Mouse (Mus musculus) hindbrain, embryonic 10.5 days (tissue): ENCODE results near the gene Wdfy2. TPM values are rescaled to one million over a fixed set of nuclear protein-coding genes. Genes with fewer than 3 reads are reported as not detected.

Experiments used
- DNase-seq: peaks from one replicate; pipeline ENCODE4 v3.0.0-alpha.2; 2017; ENCODE audit warnings: low spot score
- H3K27ac ChIP-seq: fragments of 300-500 bp; sonication (generic); 2 replicates; pipeline ENCODE4 v1.5.1; 2016; ENCODE audit warnings: mild to moderate bottlenecking, moderate library complexity
- H3K27me3 ChIP-seq: fragments of 300-500 bp; sonication (generic); 2 replicates; pipeline ENCODE4 v1.6.1; 2016; ENCODE audit warnings: mild to moderate bottlenecking; ENCODE audit not compliant: poor library complexity, insufficient read depth, severe bottlenecking
- H3K36me3 ChIP-seq: fragments of 300-500 bp; sonication (generic); 2 replicates; pipeline ENCODE4 v1.6.1; 2016; ENCODE audit warnings: mild to moderate bottlenecking, moderate library complexity
- H3K4me1 ChIP-seq: fragments of 300-500 bp; sonication (generic); replicated peaks from 2 replicates; pipeline ENCODE4 v1.6.1; 2016; ENCODE audit warnings: mild to moderate bottlenecking
- H3K4me3 ChIP-seq: fragments of 300-500 bp; sonication (generic); 2 replicates; pipeline ENCODE4 v1.5.1; 2016; ENCODE audit warnings: mild to moderate bottlenecking, moderate library complexity
- H3K9me3 ChIP-seq: fragments of 300-500 bp; sonication (generic); 2 replicates; pipeline ENCODE4 v1.6.1; 2016; ENCODE audit warnings: mild to moderate bottlenecking, moderate library complexity
- WGBS: fragments of 180-500 bp; shearing (Covaris S2); methylation state at CpG from one replicate; pipeline ENCODE4 v1.1.7; 2016; 5-methylcytosine and 5-hydroxymethylcytosine counted together
- polyA plus RNA-seq: library from polyadenylated mRNA; unstranded; fragments of >200 nt; fragmentation: Nextera tagmentation; extraction: Ambion mirVana; gene quantifications from 2 replicates; pipeline ENCODE4 v1.2.1, GENCODE M21; 2016

The Wdfy2 gene
- 12.9 and 14.2 TPM in 2 replicates for polyA plus RNA-seq

- no peaks in the 10 kb centered on the region for H3K9me3 ChIP-seq
- DNase-seq = no peak
- H3K27me3 ChIP-seq = no peaks in the 10 kb centered on the region
- peaks cover 16% of the 10 kb centered on the region for H3K36me3 ChIP-seq
- peaks cover 34% of the 10 kb centered on the region for H3K4me1 ChIP-seq
- H3K27ac ChIP-seq = peak within 1 kb of the TSS; percentile 89
- H3K4me3 ChIP-seq = peak within 1 kb of the TSS; percentile 90
- WGBS = under 1% methylated on average over 49 of the region's 49 CpGs
Measured at GRCm38 (mm10) chr14:62837641-62838252, at the start of gene Wdfy2. Gene Wdfy2 (plus strand): TSS chr14:62837678.

- Histone ChIP-seq H3K27ac (no peak overlapping the region), H3K36me3 (no peaks in the 10 kb centered on the region), H3K4me1 (no peaks in the 10 kb centered on the region; the same call in 1 of the 2 replicates), H3K27me3 (no peaks in the 10 kb centered on the region), H3K4me3 (no peak overlapping the region), H3K9me3 (no peaks in the 10 kb centered on the region)
- WGBS = 59% methylated on average over 4 of the region's 4 CpGs
- no peak for DNase-seq
Measured at GRCm38 (mm10) chr14:62789282-62789681, 48.2 kb upstream of the Wdfy2 start.

- no peaks in the 10 kb centered on the region for H3K27me3 ChIP-seq
Measured at GRCm38 (mm10) chr14:62795719-62796118, 41.8 kb upstream of the Wdfy2 start.

GRCm38 (mm10) chr14:62798608-62799101, 38.8 kb upstream of the Wdfy2 start:
- peaks cover 17% of the 10 kb centered on the region for H3K4me1 ChIP-seq
- peak overlapping the region; percentile 30 for H3K4me3 ChIP-seq
- peak; percentile 45 for DNase-seq
- H3K27me3 ChIP-seq = no peaks in the 10 kb centered on the region
- WGBS = 2% methylated on average over 4 of the region's 4 CpGs
- H3K27ac ChIP-seq = no peak overlapping the region
- no peaks in the 10 kb centered on the region for H3K9me3 ChIP-seq
- H3K36me3 ChIP-seq = no peaks in the 10 kb centered on the region

More at GRCm38 (mm10) chr14:62795719-62796118, 41.8 kb upstream of the Wdfy2 start:
- no peak for DNase-seq
- Histone ChIP-seq H3K4me3 (no peak overlapping the region), H3K9me3 (no peaks in the 10 kb centered on the region), H3K36me3 (no peaks in the 10 kb centered on the region), H3K27ac (no peak overlapping the region), H3K4me1 (peaks cover 13% of the 10 kb centered on the region)
- whole genome bisulfite sequencing = 83% methylated on average over 7 of the region's 7 CpGs

- DNase-seq = no peak
- H3K27ac ChIP-seq = no peak overlapping the region
- H3K9me3 ChIP-seq = no peaks in the 10 kb centered on the region
- peaks cover 17% of the 10 kb centered on the region for H3K4me1 ChIP-seq
- no peaks in the 10 kb centered on the region for H3K27me3 ChIP-seq
- no peaks in the 10 kb centered on the region for H3K36me3 ChIP-seq
- 77% methylated on average over 3 of the region's 3 CpGs for WGBS
- H3K4me3 ChIP-seq = no peak overlapping the region
Measured at GRCm38 (mm10) chr14:62800791-62801190, 36.7 kb upstream of the Wdfy2 start.

DNA sequence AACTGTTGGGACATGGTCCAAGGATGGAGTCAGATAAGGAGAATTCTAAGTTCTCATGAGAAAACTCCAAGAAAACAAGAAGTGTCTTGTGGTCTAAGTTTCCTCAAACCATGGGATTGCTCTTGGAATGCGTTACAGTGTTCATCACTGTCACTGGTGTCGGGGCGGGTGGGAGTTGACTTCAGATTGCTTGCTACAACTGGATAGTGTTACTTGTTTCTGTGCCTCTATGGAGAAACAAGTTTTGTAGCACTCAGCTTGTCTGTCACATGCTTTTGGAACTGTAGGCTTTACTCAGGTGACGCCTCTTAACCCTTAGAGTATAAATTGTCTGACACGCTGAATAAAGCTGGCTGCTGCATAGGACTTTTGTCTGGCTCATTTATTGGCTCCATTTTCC, 34.3 kb upstream of the Wdfy2 start:
- Histone ChIP-seq H3K27ac (no peak overlapping the region), H3K36me3 (no peaks in the 10 kb centered on the region), H3K27me3 (no peaks in the 10 kb centered on the region), H3K4me3 (no peak overlapping the region), H3K4me1 (peaks cover 14% of the 10 kb centered on the region), H3K9me3 (no peaks in the 10 kb centered on the region)
- 80% methylated on average over 5 of the region's 5 CpGs for WGBS
- DNase-seq = no peak

GRCm38 (mm10) chr14:62806921-62807320, 30.6 kb upstream of the Wdfy2 start:
- H3K27ac ChIP-seq = no peak overlapping the region
- peaks cover 8% of the 10 kb centered on the region for H3K4me1 ChIP-seq
- 65% methylated on average over 3 of the region's 3 CpGs for WGBS
- no peak overlapping the region for H3K4me3 ChIP-seq
- no peaks in the 10 kb centered on the region for H3K27me3 ChIP-seq
- no peaks in the 10 kb centered on the region for H3K36me3 ChIP-seq
- no peaks in the 10 kb centered on the region for H3K9me3 ChIP-seq
- no peak for DNase-seq

DNA sequence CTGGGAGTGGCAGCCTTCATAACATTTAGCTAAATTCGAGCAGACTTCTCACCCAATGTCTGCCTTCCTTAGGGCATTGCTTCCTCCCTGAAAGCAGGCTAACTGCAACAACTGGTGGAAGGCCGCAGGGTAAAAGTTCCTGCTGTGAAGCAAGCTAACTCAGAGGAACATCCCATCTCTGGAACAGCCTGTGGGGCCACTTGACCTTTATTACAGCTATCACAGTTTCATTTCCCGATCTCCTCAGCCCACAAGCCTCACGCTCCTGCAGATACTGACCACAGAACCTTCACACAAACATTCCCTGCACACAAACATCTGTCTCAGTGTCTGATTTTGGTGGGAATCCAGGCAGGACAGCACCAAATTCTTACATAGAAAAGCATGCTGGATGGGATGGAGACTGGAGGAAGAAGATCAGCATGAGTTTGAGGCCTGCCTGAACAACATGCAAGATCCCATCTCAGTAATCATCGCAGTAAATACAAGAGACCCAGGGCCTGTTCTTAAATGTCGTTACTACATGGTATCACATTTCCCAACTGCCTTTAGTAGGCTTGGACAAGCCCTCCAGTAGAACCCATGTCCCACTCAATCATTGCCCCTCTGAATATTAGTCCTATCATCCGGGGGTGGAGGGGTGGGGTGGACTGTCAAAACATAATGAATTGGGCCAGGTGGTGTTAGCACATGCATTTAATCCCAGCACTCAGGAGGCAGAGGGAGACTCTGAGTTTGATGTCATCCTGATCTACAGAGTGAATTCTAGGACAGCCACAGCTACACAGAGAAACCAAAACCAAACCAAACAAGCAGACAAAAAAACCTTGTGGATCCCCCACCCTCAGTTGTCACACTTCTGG, 28.6 kb upstream of the Wdfy2 start:
- H3K4me1 ChIP-seq = 0 out of 2 replicates have a peak, but pooled peaks cover 4% of the 10 kb centered on the region
- H3K9me3 ChIP-seq = no peaks in the 10 kb centered on the region
- H3K4me3 ChIP-seq = no peak overlapping the region
- no peak for DNase-seq
- no peaks in the 10 kb centered on the region for H3K36me3 ChIP-seq
- WGBS = 68% methylated on average over 7 of the region's 7 CpGs
- H3K27me3 ChIP-seq = no peaks in the 10 kb centered on the region
- no peak overlapping the region for H3K27ac ChIP-seq

- 65% methylated on average over 5 of the region's 5 CpGs for WGBS
- no peaks in the 10 kb centered on the region for H3K4me1 ChIP-seq
- H3K36me3 ChIP-seq = no peaks in the 10 kb centered on the region
- no peak overlapping the region for H3K27ac ChIP-seq
- no peak overlapping the region for H3K4me3 ChIP-seq
- DNase-seq = no peak
- H3K27me3 ChIP-seq = no peaks in the 10 kb centered on the region
- no peaks in the 10 kb centered on the region for H3K9me3 ChIP-seq
Measured at GRCm38 (mm10) chr14:62812765-62813164, 24.7 kb upstream of the Wdfy2 start.

GRCm38 (mm10) chr14:62814567-62814966, 22.9 kb upstream of the Wdfy2 start:
- Histone ChIP-seq H3K4me3 (no peak overlapping the region), H3K27ac (no peak overlapping the region)

DNA sequence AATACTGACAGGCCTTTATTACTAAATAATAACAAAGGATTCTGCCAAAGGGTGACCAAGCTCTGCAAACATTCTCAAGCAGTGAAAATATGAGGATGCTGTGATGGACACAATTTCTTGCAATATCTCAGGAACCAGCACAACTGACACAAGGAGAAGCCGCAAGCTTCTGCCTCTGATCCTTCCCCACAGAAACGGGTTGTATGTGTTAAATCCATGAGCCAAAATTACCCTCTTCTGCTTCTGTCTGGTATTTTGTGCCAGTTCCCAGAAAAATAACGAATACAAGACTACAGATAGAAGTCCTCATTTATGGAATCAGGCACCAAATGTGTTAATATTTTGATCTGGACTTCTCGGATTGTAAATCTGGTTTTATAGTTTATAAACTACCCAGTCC, 20.7 kb upstream of the Wdfy2 start:
- Histone ChIP-seq H3K27ac (no peak overlapping the region), H3K9me3 (no peaks in the 10 kb centered on the region), H3K4me3 (no peak overlapping the region), H3K36me3 (no peaks in the 10 kb centered on the region), H3K4me1 (no peaks in the 10 kb centered on the region), H3K27me3 (no peaks in the 10 kb centered on the region)
- no peak for DNase-seq
- 89% methylated on average over 4 of the region's 4 CpGs for WGBS

More at GRCm38 (mm10) chr14:62814567-62814966, 22.9 kb upstream of the Wdfy2 start:
- H3K9me3 ChIP-seq = no peaks in the 10 kb centered on the region
- no peaks in the 10 kb centered on the region for H3K4me1 ChIP-seq
- 72% methylated on average over 6 of the region's 6 CpGs for WGBS
- no peaks in the 10 kb centered on the region for H3K27me3 ChIP-seq
- H3K36me3 ChIP-seq = no peaks in the 10 kb centered on the region
- no peak for DNase-seq

GRCm38 (mm10) chr14:62825575-62826332, 11.7 kb upstream of the Wdfy2 start:
- Histone ChIP-seq H3K9me3 (no peaks in the 10 kb centered on the region), H3K4me1 (peaks cover 9% of the 10 kb centered on the region), H3K36me3 (no peaks in the 10 kb centered on the region), H3K27me3 (no peaks in the 10 kb centered on the region), H3K27ac (no peak overlapping the region), H3K4me3 (no peak overlapping the region)
- WGBS = 87% methylated on average over 8 of the region's 8 CpGs
- DNase-seq = no peak
